Mouse (Mus musculus) kidney, adult 2 months (tissue): ENCODE data around the gene Kalrn.

ENCODE experiments used
- CTCF ChIP-seq: fragments of 200-500 bp; conservative IDR thresholded peaks from 2 replicates; pipeline ENCODE4 v1.5.1; 2011; ENCODE audit warnings: low read depth, mild to moderate bottlenecking, control low read depth, low read length, moderate library complexity, mixed read lengths; ENCODE audit not compliant: insufficient read depth, insufficient read length
- POLR2A ChIP-seq: fragments of 200-500 bp; IDR thresholded peaks from one replicate; pipeline ENCODE4 v1.6.1; 2011; ENCODE audit warnings: low read depth, low read length, control low read depth

DNA sequence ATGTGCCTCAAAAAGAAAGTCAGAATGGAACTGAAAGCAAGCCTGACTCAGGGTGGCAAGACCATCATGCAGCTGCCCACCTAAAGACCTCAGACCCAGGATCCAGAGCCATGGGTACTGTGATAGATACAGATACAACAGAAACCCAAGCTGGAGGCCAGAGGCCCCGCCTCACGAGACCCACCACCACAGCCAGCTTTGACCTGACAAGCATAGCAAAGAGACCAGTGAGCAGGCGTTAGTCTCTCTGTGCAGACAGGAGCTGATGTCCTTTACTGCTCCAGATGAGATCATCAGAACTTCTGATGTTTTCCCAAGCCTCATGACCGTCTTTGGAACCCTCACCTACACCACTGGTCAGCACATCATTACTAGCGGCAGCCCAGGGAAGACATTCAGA lies 85.5 kb downstream of the Kalrn start:
- TF ChIP-seq CTCF (no peak), POLR2A (no peak)
